Mouse (Mus musculus) spleen, postnatal 14 days (tissue): ENCODE data around the gene Nxnl2.

ENCODE experiments used
- DNase-seq, 2 experiments: peaks; one replicate each; pipeline ENCODE4 v3.0.0; 2021 to 2022; ENCODE audit warnings: low spot score in 2 of 2

The Nxnl2 gene

DNA sequence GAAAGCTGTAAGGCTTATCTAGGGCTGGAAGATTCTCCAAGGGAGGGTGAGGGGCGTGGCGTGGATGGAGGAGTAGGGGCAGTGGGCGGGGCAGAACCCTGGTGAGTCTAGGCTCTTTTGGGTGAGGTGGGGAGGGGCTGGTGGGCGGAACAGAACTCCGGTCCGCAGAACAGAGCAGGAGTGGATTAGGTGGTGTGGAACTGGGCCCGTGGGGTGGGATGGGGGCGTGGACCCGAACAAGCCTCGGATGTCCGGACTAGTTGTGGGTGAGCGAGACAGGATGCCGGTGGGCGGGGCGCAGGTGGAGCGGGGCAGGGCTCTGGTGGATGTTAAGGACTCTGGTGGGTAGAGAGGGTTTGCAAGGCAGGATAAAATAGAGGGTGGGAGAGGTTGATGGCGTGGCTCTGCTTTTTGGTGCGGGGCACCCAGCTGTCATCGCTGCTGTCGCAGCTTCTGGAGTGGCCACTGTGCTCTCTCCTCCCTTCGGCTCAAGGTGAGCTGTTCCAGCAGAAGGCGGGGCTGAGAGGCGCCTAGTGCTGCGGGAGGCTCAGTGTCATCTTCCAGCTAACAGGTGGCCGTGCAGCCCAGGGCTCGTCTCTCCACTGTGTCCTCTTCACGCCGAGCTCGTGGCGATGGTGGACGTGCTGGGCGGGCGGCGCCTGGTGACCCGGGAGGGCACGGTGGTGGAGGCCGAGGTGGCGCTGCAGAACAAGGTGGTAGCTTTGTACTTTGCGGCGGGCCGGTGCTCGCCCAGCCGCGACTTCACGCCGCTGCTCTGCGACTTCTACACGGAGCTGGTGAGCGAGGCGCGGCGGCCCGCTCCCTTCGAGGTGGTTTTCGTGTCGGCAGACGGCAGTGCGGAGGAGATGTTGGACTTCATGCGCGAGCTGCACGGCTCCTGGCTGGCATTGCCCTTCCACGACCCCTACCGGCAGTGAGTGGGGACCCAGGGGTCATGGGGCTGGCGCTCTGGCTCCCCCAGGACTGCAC, at the start of gene Nxnl2:
TSS of gene Nxnl2 (plus strand) at position 332 of the 990 bp plus-strand sequence.
- DNase-seq = peak; percentile 37 to 51

DNA sequence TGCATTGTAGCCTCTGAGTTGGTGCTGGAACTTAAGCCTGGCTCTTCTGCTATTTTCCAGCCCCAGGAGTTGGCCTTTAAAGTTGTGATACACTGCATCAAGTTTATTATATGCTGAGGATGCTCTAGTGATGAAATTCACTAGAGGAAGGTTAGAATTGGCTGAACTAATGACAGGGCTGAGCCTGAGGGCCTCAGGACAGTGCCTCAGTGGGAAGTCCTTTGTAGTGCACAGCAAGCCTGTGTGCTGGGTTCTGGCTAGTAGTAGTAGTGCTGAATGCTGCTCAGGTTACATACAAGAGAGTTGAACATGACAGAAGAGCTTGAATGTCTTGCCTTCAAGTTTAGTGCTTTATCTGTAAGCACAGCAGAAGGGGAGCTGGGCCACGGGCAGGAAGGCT, 48.9 kb upstream of the Nxnl2 start:
- no peak for DNase-seq

DNA sequence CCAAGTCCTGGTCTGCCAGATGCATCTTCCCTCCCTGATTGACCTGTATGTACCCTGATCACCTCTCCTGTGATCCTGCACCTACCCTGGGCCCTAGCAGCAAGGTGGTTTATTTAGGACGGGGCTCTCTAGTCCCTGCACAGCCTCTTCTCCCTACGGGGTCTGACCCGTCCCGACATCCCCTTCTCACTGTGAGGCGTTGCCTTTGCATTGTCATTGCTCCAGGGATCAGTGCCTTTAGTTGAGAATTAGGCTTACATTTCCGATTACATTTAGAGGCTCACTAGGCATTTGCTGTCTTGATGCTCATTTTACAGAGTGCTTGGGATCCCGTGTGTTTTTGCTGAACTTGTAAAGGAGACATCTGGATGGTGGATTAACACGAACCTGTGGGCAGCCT, 48.1 kb upstream of the Nxnl2 start:
- DNase-seq = no peak

DNA sequence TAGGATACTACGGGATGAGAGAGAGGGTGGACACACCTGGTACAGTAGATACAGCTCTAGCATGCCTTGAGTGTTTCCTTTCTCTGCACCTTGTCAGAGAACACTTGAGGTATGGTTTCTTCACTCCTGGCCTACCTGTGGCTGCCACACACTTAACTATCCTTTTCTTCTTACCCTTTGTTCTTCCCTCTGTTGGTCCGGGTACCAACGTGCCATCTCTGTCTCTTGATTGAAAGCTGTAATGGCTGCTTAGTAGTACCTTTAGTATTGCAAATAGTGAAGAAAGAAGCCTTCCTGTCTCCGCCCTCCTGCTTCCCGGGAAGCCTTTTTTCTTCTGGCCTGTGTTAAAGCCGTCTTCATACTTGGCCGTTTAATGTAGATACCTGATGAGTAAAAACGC, 45.5 kb upstream of the Nxnl2 start:
- no peak for DNase-seq

DNA sequence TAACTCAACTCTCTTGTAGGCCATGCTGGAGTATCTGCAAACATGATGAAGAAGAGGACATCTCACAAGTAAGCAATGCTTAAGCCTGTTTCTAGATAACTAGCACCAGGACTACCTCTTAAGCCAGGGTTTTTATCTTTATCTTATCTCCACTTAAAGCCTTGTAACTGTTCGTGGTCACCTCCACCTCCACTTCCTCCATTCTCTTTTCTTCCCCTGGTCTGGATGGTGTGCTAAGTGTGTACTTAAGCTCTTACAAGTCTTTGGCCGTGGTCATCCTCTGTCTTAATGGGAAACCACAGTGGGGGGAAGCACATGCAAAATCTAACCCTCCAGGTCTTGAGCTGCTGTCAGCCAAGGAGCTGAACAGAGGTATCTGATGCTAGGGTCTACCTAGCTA, 42.9 kb upstream of the Nxnl2 start:
- DNase-seq = no peak

DNA sequence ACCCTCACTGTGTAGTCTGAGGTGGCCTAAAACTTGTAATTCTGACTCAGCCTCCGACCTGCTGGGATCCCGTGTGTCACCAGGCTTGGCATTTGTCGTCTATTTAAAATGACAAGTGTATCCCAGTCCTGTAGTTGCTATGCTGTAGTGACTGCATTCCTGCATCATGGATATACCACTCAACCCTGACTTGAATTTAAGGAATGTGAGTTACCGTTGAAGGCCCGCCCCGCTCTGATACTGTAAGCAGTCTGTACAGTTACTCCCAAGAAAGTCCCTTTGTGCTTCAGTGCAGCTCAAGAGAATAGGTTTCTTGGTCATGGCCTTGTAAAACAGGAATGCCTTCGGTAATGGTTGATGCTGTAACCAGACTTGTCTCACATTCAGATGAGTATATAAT, 42.4 kb upstream of the Nxnl2 start:
- DNase-seq = no peak

DNA sequence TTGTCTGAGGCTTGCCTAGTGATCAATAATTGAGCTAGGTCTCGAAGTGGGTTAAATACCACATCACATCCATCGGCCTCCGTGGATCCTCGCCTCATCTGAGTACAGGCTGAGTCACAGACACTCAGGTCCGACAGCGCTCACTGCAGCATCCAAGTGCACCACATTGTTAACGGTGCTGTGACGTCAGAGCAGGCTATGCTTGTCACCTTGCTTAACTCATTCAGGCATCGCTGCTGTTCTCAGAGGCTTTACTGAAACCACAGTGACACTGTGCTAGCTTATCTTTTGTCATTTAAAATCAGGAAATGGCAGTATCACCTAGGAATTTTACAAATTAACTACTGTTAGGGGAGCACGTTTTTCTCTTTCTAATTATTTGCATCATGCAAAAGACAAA, 39.6 kb upstream of the Nxnl2 start:
- no peak for DNase-seq

DNA sequence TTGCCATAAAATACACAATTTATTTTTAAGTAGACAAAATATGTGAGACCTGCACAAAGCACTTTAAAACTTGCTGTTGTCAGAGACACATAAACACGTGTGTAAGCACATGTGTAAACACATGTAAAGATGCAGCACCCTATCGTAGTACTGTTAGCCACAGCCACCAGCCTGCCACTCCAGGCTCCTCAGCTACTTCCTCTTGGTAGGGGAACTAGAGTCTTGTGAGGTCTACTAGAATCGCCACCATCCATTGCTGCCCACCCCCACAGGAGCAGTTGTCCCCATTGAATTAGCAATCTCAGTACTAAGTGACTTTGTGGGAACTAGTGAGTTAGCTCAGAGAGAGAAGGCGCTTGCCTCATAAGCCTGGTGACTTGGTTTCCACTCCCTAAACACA, 34.5 kb upstream of the Nxnl2 start:
- DNase-seq = no peak

DNA sequence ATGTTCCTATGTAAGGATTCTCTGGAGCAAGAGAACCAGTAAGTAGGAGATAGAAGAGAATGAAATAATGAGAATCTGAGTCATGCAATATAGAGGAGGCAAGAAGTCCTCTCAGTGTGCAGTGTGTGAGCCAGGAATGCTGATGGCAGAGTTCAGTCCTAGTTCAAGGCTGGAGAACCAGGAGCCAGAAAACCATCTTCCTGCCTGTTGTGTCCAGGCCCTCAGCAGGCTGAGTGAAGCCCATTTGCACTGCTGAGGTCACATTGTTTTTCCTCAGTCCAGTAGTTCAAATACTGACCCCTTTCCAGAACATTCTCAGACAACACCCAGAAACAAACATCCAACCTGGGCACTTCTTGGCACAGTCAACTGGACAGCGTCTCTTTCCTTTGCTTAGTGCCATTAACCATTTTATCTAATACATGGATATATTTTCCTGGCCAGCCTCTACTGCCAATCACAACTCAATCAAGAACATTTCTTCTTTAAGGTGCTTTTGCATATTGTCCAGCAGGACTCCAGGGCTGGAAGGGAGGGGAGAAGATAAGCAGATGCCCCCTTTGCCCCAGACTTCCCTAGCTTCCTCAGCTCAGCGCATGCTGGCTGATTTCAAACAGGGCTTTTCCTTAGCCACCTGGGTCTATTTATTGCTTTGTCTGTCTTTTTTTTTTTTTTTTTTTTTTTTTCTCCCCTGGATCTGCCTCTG, 33.7 kb upstream of the Nxnl2 start:
- DNase-seq = no peak

DNA sequence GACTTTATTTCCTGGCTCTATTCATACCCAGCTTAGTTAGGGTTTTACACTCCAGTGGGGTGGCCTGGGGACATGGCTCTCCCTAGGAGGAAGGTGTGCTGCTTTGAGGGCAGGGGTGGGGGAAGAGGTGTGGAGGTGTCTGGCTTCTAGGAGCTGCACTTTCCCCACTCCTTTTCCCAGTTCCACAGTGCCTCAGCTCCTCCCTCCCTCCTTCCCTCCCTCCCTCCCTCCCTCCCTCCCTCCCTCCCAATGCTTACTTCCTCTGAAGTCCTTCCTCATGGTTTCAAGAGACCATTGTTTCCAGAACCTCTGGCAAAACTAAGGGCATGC, 33.2 kb upstream of the Nxnl2 start:
- no peak for DNase-seq

DNA sequence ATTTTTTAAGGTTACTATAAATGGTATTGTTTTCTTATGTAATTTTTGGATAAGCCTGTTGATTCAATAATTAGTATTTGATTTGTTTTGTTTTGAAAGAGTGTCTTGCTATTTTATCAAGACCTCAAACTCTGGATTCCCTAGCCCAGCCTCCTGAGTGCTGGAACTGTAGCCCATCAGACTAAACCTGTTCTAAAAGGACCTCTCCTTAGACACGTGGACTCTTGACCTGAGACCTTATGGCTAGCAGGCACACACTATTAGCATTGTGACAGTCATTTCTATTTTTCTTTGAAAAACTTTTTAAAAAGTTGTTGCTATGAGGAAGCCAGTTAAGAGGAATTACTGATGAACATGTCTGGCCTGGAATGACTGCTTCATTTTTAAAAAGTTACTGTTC, 23.7 kb upstream of the Nxnl2 start:
- no peak for DNase-seq

DNA sequence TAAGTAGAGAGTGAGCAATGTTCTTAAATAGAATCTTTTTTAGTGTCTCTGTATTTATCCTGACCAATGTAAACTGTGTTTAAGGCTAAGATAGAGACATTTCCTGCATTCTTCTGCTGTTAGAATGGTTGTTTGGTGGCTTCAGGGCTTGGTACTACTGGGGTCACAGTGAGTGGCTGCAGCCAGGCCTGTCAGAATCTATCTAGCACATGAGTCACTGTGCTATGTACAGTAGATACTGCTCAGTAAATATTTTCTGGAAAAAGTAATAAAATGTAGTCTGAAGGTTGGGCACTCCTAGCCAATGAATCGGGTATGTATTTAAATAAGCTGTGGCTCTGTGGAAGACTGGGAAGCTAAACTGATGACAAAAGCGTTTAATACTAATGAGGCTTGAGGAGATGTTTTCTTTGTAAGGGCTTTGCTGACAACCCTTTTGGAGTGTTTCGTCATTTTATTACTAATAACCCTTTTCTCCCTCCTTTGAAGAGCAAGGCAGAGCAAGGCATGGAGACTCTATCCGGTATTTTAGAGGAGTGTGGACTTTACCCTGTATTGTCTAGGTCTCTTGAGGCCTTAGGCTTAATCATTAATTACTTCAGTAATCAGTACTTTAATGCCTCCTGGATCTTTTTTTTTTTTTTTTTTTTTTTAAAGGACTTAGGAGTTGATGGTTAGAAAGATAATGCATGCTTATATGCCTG, 17.7 kb upstream of the Nxnl2 start:
- no peak for DNase-seq

DNA sequence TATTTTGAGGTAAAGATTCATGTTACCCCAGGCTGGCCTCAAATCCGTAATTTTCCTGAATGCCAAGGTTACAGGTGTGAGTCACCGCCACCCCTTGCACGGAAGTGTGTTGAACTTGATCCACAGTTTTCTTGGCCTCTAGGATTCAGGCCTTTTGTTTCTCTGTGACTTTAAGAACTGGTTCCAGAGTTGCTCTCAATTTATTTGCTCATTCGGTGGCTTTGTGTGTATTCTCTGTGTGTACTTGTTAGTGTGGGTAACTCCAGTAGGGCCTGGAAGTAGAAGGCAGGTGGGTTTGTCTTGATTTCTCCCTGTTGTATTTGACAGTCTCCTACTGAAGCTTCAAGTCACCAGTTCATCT, 17.2 kb upstream of the Nxnl2 start:
- no peak for DNase-seq

DNA sequence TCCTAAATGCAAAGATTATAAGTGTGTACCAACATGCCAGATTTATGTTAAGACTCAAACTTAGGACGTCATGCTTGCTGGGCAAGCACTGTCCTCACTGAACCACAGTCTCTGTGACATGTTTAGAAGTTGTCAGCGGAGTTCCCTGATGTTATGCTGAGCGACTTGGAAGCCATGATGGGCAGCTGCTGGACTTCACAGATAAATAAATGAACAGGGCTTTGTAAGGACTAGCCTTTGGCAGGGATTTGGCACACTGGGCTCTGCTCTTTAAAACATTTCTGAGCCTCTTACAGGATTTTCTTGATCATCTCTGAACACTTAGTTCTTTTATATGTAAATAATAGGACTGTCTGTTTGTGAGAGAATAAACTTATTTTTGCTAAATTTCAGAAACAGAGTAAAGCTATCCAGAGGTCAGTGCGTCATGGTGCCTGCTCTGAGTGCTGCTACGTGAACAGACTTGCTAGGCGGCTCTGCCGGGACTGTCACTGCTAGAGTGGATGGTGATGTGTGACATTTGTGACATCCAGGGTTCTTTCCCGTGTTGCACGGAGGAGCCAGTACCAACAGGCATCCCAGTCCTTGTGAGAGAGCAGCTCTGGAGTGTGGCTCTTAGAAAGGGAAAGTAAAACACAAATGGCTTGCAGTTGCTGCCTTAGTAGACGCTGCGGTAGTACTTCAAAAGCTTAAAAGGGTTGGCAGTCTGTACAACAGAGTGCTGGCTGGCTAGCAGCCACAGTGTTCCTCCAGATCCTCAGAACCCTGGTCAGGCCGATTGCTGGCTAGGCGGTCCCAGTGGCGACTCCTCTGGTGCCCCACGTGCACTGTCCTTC, 15.4 kb upstream of the Nxnl2 start:
- no peak for DNase-seq

DNA sequence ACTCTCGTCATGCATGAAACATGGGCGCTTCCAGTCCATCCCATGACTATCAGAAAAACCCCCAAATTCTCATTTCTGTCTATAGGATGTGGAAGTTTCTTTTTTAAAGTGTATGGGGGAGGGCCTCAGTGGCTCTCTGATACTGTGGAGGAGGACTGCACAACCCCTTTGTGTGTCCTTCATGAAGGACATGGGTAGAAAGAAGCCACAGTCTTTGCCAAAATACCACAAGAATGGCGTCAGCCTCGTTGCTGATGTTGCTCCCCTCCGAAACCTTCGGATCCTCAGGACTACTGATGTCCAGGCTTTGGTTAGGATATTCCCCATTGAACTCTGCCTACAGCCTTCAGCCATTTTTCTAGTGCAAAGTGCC, 14.8 kb upstream of the Nxnl2 start:
- no peak for DNase-seq

DNA sequence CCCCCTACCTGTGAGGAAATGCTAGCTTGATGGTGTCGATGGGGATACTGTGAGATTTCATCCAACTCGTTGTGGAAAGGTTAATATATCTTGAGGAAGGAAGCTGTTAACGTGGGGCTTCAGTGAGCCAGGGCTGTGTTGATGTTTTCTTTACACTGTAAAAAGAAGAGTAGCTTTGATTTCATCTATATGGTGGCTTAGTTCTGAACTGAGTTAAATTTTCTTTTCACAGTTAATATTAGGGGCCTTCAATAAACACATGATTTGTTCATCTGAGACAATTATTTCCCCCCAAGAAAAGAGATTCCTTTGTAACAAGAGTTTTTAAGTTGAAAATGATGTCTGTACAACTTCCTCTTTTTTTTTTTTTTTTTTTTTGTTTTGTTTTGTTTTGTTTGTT, 13.5 kb upstream of the Nxnl2 start:
- DNase-seq = no peak

DNA sequence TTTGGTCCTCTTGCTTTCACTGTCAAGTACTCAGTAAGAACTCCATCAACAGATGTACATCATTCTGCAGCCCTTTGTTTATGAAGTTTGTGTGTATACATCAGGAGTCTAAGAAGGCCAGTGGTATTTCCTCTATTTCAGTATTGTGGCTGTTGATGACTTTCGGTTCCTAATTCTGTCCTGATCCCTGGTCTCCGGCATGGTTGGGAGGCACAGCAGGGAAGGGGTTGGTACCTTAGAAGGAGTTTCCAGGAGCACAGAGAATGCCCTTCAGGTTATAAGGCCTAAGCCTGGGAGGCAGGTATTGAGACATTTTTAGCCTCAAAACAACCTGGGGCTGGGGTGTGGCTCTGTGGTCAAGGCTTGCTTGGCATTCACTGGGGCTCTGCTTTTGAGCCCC, 9.2 kb upstream of the Nxnl2 start:
- DNase-seq = no peak

DNA sequence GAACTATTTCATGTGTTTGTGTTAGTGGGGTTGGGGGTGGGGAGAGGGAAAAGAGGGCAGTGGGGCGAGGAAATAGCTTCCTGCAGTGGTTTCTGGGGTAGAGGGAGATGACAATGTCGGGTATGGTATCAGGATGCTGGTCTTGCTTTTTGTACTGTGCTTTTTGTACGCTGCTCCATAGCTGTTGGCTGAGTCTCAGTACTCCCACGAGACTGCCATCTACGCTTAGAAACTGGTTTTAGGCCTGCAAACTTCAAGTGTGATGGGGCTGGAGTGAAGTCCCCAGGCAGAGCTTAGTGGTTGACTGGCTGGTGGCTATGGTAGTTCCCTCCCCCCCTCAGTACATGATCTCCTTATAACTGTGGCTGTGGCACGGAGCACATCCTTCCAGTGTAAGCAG, 8.6 kb upstream of the Nxnl2 start:
- no peak for DNase-seq

DNA sequence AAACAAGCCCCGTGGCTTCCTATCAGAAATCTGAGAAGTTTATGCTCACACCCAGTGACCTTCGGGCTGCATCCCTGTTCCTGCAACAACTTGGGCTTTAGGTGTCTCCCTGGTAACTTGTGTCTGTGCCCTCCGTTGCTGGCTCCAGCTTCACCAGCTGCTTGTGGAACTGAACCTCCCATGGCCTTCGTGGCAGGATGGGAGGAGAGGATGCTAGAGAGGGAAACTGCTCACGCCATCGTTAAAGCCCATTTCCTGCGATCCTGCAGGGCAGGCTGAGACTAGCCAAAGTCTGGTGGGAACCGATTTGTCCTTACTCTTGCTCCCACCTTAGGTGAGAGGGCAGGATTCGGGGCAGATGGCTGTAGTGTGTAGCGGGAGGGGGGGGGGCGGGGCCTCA, 4.1 kb upstream of the Nxnl2 start:
- no peak for DNase-seq

DNA sequence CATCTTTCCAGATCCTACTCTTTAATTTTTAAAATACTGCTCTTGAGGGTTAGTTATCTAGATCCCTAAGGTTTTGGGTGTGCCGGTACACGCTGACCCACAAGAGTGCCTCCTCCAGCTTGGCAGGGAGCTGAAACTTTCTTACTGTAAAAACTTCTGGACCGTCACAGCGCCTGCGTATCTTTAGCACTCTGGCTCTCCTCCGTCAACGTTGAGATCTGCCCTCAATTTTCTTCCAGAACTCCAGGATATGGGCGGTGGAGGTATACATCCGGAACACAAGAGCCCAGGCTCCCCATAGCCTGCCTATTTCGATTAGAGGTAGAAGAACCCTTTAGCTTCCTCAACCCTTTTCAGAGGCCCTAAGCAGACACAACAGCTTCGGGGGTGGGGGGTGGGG, 607 bp upstream of the Nxnl2 start:
- DNase-seq = no peak

DNA sequence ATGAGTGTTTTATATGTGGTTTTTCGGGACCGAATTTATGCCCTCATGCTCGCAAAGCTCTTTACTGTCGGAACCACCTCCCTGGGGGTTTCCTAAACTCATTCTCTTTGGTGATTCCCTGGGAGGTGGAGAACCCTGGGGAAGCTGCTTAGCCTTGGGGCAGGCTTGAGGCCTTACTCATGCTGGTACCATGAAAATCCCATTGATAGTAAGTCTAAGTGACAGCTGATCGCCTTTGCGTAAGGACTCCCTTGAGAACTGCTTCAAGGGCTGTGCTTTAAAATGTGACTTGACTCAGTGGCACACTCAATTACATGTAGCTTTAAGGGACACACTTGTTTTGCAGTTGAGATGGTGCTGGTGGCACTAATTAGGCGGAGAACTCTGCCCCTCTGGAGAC, 1.8 kb downstream of the Nxnl2 start:
- DNase-seq = no peak

DNA sequence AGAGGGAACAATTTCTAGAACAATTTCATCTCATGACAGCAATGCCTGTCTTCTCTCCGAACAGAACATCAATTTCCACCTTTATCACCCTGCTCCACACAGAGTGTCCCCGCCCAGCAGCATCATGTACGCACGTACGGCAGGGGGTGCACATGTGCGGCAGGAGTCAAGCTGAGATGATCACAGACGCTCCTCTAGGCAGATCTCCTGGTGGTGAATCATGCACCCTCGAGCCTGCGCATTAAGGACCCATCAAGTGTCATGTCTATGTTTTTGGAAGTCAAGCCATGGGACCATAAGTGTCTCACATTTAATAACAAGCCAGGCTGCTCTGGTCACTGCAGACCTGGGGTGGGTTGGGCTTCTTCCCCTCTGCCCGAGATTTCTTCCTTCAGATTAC, 8.1 kb downstream of the Nxnl2 start:
- no peak for DNase-seq
